Mouse (Mus musculus) heart, postnatal 0 days (tissue): ENCODE results near the gene Pcsk6. TPM values are rescaled to one million over a fixed set of nuclear protein-coding genes. Genes with fewer than 3 reads are reported as not detected.

ENCODE experiments used
- ATAC-seq: fragments of 200-750 bp; cut with Nextera tagmentation; 2 replicates; pipeline ENCODE4 v1.8.0; 2017; ENCODE audit warnings: low read depth, moderate number of reproducible peaks, moderate library complexity; ENCODE audit not compliant: insufficient read depth
- DNase-seq: peaks from one replicate; pipeline ENCODE4 v3.0.0-alpha.2; 2016; ENCODE audit warnings: low spot score
- H3K27ac ChIP-seq: fragments of 300-500 bp; sonication (generic); 2 replicates; pipeline ENCODE4 v1.5.1; 2014; ENCODE audit warnings: low read depth, mild to moderate bottlenecking
- H3K27me3 ChIP-seq: fragments of 300-500 bp; sonication (generic); 2 replicates; pipeline ENCODE4 v1.6.1; 2014; ENCODE audit warnings: low read length, mixed read lengths; ENCODE audit not compliant: control insufficient read depth, insufficient read depth
- H3K36me3 ChIP-seq: fragments of 300-500 bp; sonication (generic); replicated peaks from 2 replicates; pipeline ENCODE4 v1.6.1; 2014; ENCODE audit warnings: low read length, mixed read lengths; ENCODE audit not compliant: control insufficient read depth, insufficient read depth
- H3K4me1 ChIP-seq: fragments of 300-500 bp; sonication (generic); 2 replicates; pipeline ENCODE4 v1.6.1; 2014; ENCODE audit warnings: antibody characterized with exemption; ENCODE audit not compliant: control insufficient read depth, insufficient read depth
- H3K4me2 ChIP-seq: fragments of 300-500 bp; sonication (generic); 2 replicates; pipeline ENCODE4 v1.6.1; 2014; ENCODE audit warnings: low read depth, mild to moderate bottlenecking, low read length, moderate library complexity
- H3K4me3 ChIP-seq: fragments of 300-500 bp; sonication (generic); 2 replicates; pipeline ENCODE4 v1.5.1; 2014; ENCODE audit warnings: low read depth, low read length
- H3K9ac ChIP-seq: fragments of 300-500 bp; sonication (generic); replicated peaks from 2 replicates; pipeline ENCODE4 v1.6.1; 2014; ENCODE audit warnings: low read depth, low read length, mixed read lengths
- H3K9me3 ChIP-seq: fragments of 300-500 bp; sonication (generic); replicated peaks from 2 replicates; pipeline ENCODE4 v1.6.1; 2016; ENCODE audit warnings: low read length; ENCODE audit not compliant: control insufficient read depth
- CTCF ChIP-seq: IDR thresholded peaks from 2 replicates; pipeline ENCODE4 v1.5.1; 2016; ENCODE audit warnings: antibody characterized with exemption, control low read depth, low read depth
- EP300 ChIP-seq: IDR thresholded peaks from 2 replicates; pipeline ENCODE4 v1.6.1; 2016; ENCODE audit warnings: antibody characterized with exemption, low read depth
- WGBS: fragments of 180-500 bp; shearing (Covaris S2); extraction: QIAGEN DNeasy Blood & Tissue Kit; methylation state at CpG from one replicate; pipeline ENCODE4 v1.1.7; 2014; 5-methylcytosine and 5-hydroxymethylcytosine counted together
- polyA plus RNA-seq: library from polyadenylated mRNA; unstranded; fragments of >200 nt; fragmentation: Nextera tagmentation; extraction: Ambion mirVana; gene quantifications from 2 replicates; pipeline ENCODE4 v1.2.1, GENCODE M21; 2015
- total RNA-seq: library from RNA; depleted of rRNA; stranded (reverse); fragments of >200 nt; gene quantifications from 2 replicates; pipeline ENCODE4 v1.2.3, GENCODE M21; 2014; ENCODE audit warnings: low replicate concordance

The Pcsk6 gene
- total and polyA plus RNA-seq, 2 experiments from 2014 or later = 1.7 to 8.1 TPM

- Histone ChIP-seq H3K27ac (no peak overlapping the region), H3K27me3 (no peaks in the 10 kb centered on the region), H3K9ac (no peak overlapping the region), H3K4me3 (no peak overlapping the region), H3K4me1 (no peaks in the 10 kb centered on the region), H3K4me2 (no peak overlapping the region), H3K9me3 (no peaks in the 10 kb centered on the region), H3K36me3 (no peaks in the 10 kb centered on the region)
- no peak for DNase-seq
- ATAC-seq = no peak
- TF ChIP-seq CTCF = no peak
- TF ChIP-seq EP300 = no peak
These were observed 102.9 kb downstream of the Pcsk6 start for GRCm38 (mm10) chr7:65964398-65964797.

DNA sequence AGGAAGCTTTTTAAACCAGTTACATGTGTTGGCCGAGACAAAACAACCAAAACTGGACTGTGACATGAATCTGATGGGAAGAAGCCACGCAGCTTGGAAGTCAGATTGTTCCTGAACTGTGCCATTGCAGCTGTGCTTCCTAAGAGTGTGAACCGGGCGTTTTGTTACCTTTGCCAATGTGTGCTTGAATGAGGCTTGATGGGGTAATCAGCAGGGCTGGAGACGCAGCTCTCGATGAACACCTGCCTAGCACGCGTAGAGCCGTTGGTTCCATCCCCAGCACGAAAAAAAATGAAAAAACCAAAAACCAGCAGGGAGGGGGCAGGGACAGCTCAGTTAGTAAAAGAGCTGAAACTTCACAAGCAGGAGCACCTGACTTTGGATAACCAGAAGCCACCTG, 109.8 kb downstream of the Pcsk6 start:
- Histone ChIP-seq H3K27me3 (no peaks in the 10 kb centered on the region), H3K4me1 (no peaks in the 10 kb centered on the region), H3K4me3 (no peak overlapping the region), H3K36me3 (no peaks in the 10 kb centered on the region), H3K27ac (no peak overlapping the region), H3K9ac (no peak overlapping the region), H3K9me3 (no peaks in the 10 kb centered on the region), H3K4me2 (no peak overlapping the region)
- WGBS = 87% methylated on average over 10 of the region's 10 CpGs
- ATAC-seq = no peak
- DNase-seq = no peak
- no peak for TF ChIP-seq CTCF
- no peak for TF ChIP-seq EP300

DNA sequence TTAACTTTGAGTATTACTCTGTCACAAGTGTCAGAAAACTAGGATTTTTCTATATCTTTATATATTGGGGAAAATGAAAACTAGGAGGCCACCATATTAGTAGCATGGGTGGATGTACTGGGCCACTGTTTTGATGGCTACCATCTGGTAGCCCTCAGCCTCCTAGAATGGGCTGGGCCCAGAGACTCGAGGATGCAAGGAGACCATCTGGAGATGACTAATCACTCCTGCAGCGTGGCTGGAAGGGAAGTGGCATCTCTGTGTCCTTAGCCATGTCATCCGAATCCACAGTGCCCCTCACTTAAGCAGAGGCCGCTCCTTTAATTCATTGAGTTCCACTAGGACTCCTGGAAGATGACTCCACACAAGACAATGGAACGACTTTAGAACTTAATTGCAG, 115.8 kb downstream of the Pcsk6 start:
- Histone ChIP-seq H3K9me3 (no peaks in the 10 kb centered on the region), H3K27ac (no peak overlapping the region), H3K9ac (no peak overlapping the region), H3K4me2 (no peak overlapping the region), H3K4me1 (no peaks in the 10 kb centered on the region), H3K4me3 (no peak overlapping the region), H3K27me3 (no peaks in the 10 kb centered on the region), H3K36me3 (no peaks in the 10 kb centered on the region)
- 70% methylated on average over 5 of the region's 5 CpGs for WGBS
- TF ChIP-seq CTCF = no peak
- TF ChIP-seq EP300 = no peak
- DNase-seq (no peak), ATAC-seq (no peak)

DNA sequence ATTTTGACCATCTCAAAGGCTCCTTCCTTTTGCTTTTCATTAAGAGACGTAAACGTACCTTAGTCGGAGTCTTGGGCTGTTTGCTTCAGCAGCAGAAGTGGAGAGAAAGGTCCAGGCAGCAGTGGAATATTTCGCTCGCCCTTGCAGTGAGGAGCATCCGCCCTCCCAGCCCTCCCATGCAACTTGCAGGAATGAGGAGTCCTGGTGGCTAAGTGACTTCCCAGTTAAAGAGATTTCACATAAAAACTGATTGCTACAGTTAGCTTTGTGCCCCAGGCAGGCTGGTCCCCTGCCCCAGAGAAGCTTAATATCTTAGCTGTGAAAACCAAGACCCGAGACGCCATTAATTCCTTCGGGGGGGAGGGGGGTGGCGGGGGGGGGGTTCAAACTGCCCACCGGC, 116.4 kb downstream of the Pcsk6 start:
- Histone ChIP-seq H3K27ac (no peak overlapping the region), H3K9ac (no peak overlapping the region), H3K4me3 (no peak overlapping the region), H3K4me2 (no peak overlapping the region), H3K27me3 (no peaks in the 10 kb centered on the region), H3K4me1 (no peaks in the 10 kb centered on the region), H3K9me3 (no peaks in the 10 kb centered on the region), H3K36me3 (no peaks in the 10 kb centered on the region)
- no peak for ATAC-seq
- 83% methylated on average over 11 of the region's 11 CpGs for WGBS
- no peak for DNase-seq
- no peak for TF ChIP-seq CTCF
- TF ChIP-seq EP300 = no peak

DNA sequence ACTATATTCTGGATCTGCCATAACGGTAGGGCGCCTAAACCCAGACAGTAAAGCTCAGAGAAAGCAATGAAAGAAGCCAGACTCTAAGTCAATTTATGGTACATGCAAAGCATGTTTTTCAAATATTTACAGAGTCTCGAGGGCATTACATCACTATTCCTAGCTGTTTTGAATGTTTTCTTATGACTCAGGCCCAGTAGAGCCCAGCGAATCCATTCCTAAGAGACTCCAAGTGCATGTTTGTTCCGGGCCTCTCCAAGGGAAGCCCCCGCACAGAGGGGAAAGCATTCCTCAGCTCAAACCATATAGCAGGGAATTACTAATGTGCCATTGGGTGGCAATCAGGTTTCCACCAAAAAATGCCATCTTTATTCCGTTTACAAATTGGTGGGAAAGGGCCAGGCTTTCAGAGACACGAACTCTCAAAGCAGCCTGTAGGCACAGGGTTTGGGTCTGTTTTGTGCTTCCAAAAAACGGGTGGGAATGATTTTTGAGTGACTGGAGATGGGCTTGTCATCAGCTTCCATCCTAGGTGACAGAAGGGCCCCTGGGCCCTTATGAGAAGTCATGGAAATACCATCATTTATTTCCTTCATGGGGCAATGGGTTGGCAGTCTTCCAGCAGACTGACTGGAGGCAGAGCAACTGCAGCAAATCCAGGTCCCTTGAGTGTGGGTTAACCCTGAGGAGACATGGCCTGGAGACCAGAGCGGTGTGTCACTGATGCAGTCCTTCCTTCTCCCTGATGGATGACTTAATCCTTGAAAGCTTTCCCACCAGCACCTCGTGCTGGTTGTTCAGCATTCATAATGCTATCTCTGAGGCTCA, 117.7 kb downstream of the Pcsk6 start:
- 52% methylated on average over 11 of the region's 11 CpGs for WGBS
- peak; percentile 27 for DNase-seq
- ATAC-seq = peak; percentile 39; the same call in 1 of the 2 replicates
- H3K36me3 ChIP-seq = no peaks in the 10 kb centered on the region
- H3K9ac ChIP-seq = no peak overlapping the region
- TF ChIP-seq EP300 = no peak
- no peak overlapping the region for H3K4me3 ChIP-seq
- H3K27ac ChIP-seq = peak overlapping the region; percentile 26
- H3K4me2 ChIP-seq = no peak overlapping the region
- H3K9me3 ChIP-seq = no peaks in the 10 kb centered on the region
- H3K27me3 ChIP-seq = no peaks in the 10 kb centered on the region
- no peaks in the 10 kb centered on the region for H3K4me1 ChIP-seq

GRCm38 (mm10) chr7:65980000-65980399, 118.5 kb downstream of the Pcsk6 start:
- Histone ChIP-seq H3K27ac (no peak overlapping the region), H3K9me3 (no peaks in the 10 kb centered on the region), H3K36me3 (no peaks in the 10 kb centered on the region), H3K9ac (no peak overlapping the region), H3K4me1 (no peaks in the 10 kb centered on the region), H3K4me3 (no peak overlapping the region), H3K27me3 (no peaks in the 10 kb centered on the region), H3K4me2 (no peak overlapping the region)
- DNase-seq = no peak
- WGBS = 87% methylated on average over 9 of the region's 9 CpGs
- TF ChIP-seq CTCF = no peak
- TF ChIP-seq EP300 = no peak
- no peak for ATAC-seq
